Mouse (Mus musculus): ENCODE data around the gene Eml1.

GRCm38 (mm10) chr12:108365868-108366267 is 4.9 kb upstream of the Eml1 start:
- TF ChIP-seq HCFC1 (IDR thresholded peaks at IDR 0.05; ENCODE audit: borderline replicate concordance, insufficient read depth, low read length) (no peak), ZNF384 (IDR thresholded peaks at IDR 0.05; ENCODE audit: low read depth, low read length) (no peak), ZC3H11A (IDR thresholded peaks at IDR 0.05; ENCODE audit: borderline replicate concordance, low read depth, low read length) (no peak), MAFK (IDR thresholded peaks at IDR 0.05; ENCODE audit: insufficient read depth, low read depth, low read length) (no peak), CHD2 (IDR thresholded peaks at IDR 0.05; ENCODE audit: low read depth, low read length) (no peak)
